Mouse (Mus musculus) heart, adult 2 months (tissue): ENCODE results near the gene Elf1. TPM values are rescaled to one million over a fixed set of nuclear protein-coding genes. Genes with fewer than 3 reads are reported as not detected.

Source experiments
- DNase-seq, 2 experiments: peaks; one replicate each; pipeline ENCODE4 v3.0.0; 2021
- H3K27ac ChIP-seq: fragments of 200-600 bp; 2 replicates; pipeline ENCODE4 v1.8.1; 2022
- H3K27me3 ChIP-seq: fragments of 200-500 bp; 2 replicates; pipeline ENCODE4 v1.6.1; 2012; ENCODE audit warnings: mild to moderate bottlenecking, low read length, inconsistent platforms, mixed read lengths; ENCODE audit not compliant: control insufficient read depth, insufficient read depth
- H3K36me3 ChIP-seq: fragments of 200-500 bp; 2 replicates; pipeline ENCODE4 v1.6.1; 2012; ENCODE audit warnings: low read length, inconsistent platforms; ENCODE audit not compliant: control insufficient read depth, insufficient read depth
- H3K4me1 ChIP-seq: fragments of 200-500 bp; 2 replicates; pipeline ENCODE4 v1.6.1; 2011; ENCODE audit warnings: low read length; ENCODE audit not compliant: control insufficient read depth, insufficient read depth
- H3K4me3 ChIP-seq: fragments of 200-600 bp; 2 replicates; pipeline ENCODE4 v1.8.1; 2022
- H3K79me2 ChIP-seq: fragments of 200-500 bp; replicated peaks from 2 replicates; pipeline ENCODE4 v1.6.1; 2012; ENCODE audit warnings: mild to moderate bottlenecking, inconsistent platforms, low read length, moderate library complexity, mixed read lengths; ENCODE audit not compliant: control insufficient read depth, insufficient read depth
- H3K9ac ChIP-seq: fragments of 200-500 bp; 2 replicates; pipeline ENCODE4 v1.6.1; 2012; ENCODE audit warnings: low read depth, mild to moderate bottlenecking, control low read depth, inconsistent platforms, low read length, mixed read lengths
- CTCF ChIP-seq: fragments of 200-600 bp; IDR thresholded peaks from 2 replicates; pipeline ENCODE4 v1.8.1; 2022; ENCODE audit warnings: antibody characterized with exemption, mild to moderate bottlenecking, moderate library complexity
- EP300 ChIP-seq: fragments of 200-500 bp; IDR thresholded peaks from 2 replicates; pipeline ENCODE4 v1.6.1; 2011; ENCODE audit warnings: low read depth, low read length, control low read depth; ENCODE audit not compliant: insufficient read depth
- POLR2A ChIP-seq: fragments of 200-500 bp; IDR thresholded peaks from 2 replicates; pipeline ENCODE4 v1.6.1; 2011; ENCODE audit warnings: mild to moderate bottlenecking, low read depth, low read length, control low read depth; ENCODE audit not compliant: insufficient read depth
- WGBS: fragments of 180-500 bp; shearing (Covaris S2); methylation state at CpG from one replicate; pipeline ENCODE4 v1.1.7; 2018; 5-methylcytosine and 5-hydroxymethylcytosine counted together
- intact Hi-C: fragments of 180-260 bp; cut with DNase I; formaldehyde crosslinking; loops from one replicate; pipeline ENCODE4 v1.15.1; 2025
- polyA plus RNA-seq: library from polyadenylated mRNA; depleted of rRNA; stranded (reverse); fragments of >200 nt; gene quantifications from 2 replicates; pipeline ENCODE4 v1.2.3, GENCODE M21; 2012
- total RNA-seq, 2 experiments: library from RNA; stranded (reverse); gene quantifications; 2 replicates each; pipeline ENCODE4 v1.2.3; 2021

Gene Elf1
- total and polyA plus RNA-seq, 3 experiments = 6.6 to 13.7 (median 13.3) TPM

DNA sequence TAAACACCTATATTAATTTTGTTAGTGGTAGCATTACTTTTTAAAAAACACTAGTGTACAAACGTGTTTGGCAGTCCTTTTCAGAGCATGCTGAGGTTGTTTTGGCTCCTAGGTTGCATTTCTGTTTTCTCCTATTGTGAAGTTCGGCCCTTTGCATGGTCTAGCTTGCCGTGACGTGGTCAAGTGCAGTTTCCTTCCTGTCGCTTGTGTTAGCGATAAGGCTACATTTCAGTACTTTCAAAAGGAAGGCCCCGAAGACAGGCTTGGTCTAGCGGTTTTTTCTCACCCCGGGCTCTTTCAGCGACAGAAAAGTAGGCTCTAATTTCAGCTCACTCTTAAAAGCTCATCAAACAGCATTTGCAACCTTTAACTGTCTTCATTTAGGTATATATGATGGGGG, 54.3 kb downstream of the Elf1 start:
- peak in 1 of 2 experiments; percentile 67 for DNase-seq
- TF ChIP-seq POLR2A (peak; percentile 71; the same call in 1 of the 2 replicates), CTCF (no peak), EP300 (0 out of 2 replicates have a peak, but pooled peaks have one; percentile 38)
- intact Hi-C loops = loop anchor here (2.0 kb wide), 2 partner anchors 17 to 55 kb away; partner anchors contain the start of genes Elf1 and Wbp4
- Histone ChIP-seq H3K4me3 (peak overlapping the region; percentile 32), H3K79me2 (peaks cover 7% of the 10 kb centered on the region), H3K9ac (peak overlapping the region; percentile 56), H3K27ac (peak overlapping the region; percentile 85), H3K4me1 (peaks cover 17% of the 10 kb centered on the region), H3K27me3 (no peaks in the 10 kb centered on the region), H3K36me3 (peaks cover 23% of the 10 kb centered on the region)
- 21% methylated on average over 10 of the region's 10 CpGs for WGBS

DNA sequence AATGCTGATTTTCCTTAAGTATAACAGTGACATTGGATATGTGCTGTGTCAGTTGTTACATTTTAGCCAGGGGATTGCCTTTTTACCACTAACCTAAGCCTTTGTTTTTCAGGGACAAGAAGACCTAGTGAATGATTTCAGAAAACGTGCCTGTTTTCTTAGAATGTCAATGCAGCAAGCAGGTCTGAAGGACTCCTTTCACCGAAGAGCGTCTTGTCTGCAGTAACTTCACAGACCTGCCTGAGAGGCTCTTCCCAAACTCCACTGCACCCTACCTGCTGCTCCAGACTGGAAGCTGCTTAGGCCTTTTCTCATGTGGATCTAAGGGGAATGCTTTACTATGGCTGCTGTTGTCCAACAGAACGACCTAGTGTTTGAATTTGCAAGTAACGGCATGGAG, 55.0 kb downstream of the Elf1 start:
- Histone ChIP-seq H3K27ac (peak overlapping the region; percentile 85), H3K36me3 (peaks cover 23% of the 10 kb centered on the region), H3K4me3 (peak overlapping the region; percentile 32), H3K79me2 (peaks cover 7% of the 10 kb centered on the region), H3K9ac (peak overlapping the region; percentile 37; the same call in 1 of the 2 replicates), H3K4me1 (peaks cover 17% of the 10 kb centered on the region), H3K27me3 (no peaks in the 10 kb centered on the region)
- WGBS = 42% methylated on average over 5 of the region's 5 CpGs
- no peak for DNase-seq
- intact Hi-C loops = no loop called here
- TF ChIP-seq CTCF (no peak), POLR2A (no peak), EP300 (no peak)

DNA sequence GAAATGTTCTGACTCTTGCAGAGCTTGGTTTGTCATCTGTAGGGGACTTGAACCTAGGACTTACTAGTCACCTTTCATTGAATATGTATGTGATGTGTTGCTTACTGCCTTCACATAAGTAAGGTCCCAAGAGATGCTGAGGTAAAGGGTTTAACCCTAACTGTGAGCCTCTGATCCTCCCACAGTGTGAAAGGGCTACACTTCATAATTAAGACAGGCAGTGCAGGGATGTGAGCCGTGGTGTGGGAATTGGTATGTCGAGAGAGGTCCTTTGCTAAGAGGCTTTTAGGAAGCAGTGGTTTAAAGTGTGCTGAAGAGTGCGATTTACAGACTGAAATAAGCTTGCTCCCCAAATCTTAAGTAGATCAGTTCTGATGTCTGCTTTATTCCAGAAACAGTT, 55.8 kb downstream of the Elf1 start:
- no peaks in the 10 kb centered on the region for H3K27me3 ChIP-seq
- TF ChIP-seq CTCF (no peak), POLR2A (no peak), EP300 (no peak)
- H3K4me3 ChIP-seq = peak overlapping the region; percentile 18
- peaks cover 30% of the 10 kb centered on the region for H3K36me3 ChIP-seq
- H3K4me1 ChIP-seq = peaks cover 17% of the 10 kb centered on the region
- intact Hi-C loops = no loop called here
- peak overlapping the region; percentile 85 for H3K27ac ChIP-seq
- peak overlapping the region; percentile 42; the same call in 1 of the 2 replicates for H3K9ac ChIP-seq
- peaks cover 7% of the 10 kb centered on the region for H3K79me2 ChIP-seq
- 41% methylated on average over 3 of the region's 3 CpGs for WGBS
- no peak for DNase-seq

DNA sequence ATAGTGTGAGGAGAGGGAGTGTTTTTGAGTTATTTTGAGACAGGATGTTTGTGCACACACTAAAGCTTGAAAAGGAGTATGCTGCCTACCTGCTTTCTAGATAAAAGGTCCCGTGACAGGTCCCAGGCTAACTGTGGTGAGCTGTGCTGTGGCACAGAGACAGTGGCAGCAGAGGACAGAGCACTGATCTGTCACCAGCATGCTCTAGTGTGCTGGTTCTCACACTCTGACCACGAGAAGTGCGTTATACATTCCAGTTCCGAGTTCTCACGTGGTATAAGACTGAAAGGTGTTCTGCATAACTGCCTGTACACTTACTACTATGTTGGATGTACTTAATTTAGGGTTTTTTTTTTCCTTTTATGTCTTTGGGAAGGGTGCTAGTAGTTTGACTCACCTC, 56.5 kb downstream of the Elf1 start:
- Histone ChIP-seq H3K27me3 (no peaks in the 10 kb centered on the region), H3K4me1 (peaks cover 17% of the 10 kb centered on the region), H3K4me3 (peak overlapping the region; percentile 18), H3K27ac (peak overlapping the region; percentile 85), H3K36me3 (peaks cover 30% of the 10 kb centered on the region), H3K79me2 (peaks cover 8% of the 10 kb centered on the region), H3K9ac (peak overlapping the region; percentile 20; the same call in 1 of the 2 replicates)
- intact Hi-C loops = no loop called here
- no peak for DNase-seq
- WGBS = 36% methylated on average over 5 of the region's 5 CpGs
- TF ChIP-seq POLR2A (no peak), EP300 (no peak), CTCF (no peak)

DNA sequence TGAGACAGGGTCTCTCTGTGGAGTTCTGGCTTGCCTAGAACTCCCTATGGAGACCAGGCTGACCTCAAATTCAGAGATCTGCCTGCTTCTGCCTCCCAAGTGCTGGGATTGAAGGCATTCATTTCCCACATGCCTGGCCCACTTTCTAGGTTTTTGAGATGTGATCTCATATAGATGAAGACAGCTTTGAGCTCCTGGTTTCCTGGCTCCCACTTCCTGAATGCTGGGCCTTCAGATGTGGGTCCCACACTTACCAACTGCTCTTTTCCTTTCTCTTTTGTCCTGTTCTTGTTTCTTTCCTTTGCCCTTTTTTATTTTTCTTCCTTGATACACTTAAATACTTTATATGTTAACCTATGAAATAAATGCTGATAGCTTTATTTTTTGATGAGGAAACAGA, 56.9 kb downstream of the Elf1 start:
- Histone ChIP-seq H3K4me1 (peaks cover 17% of the 10 kb centered on the region), H3K27ac (no peak overlapping the region; the same call in 1 of the 2 replicates), H3K27me3 (no peaks in the 10 kb centered on the region), H3K79me2 (peaks cover 10% of the 10 kb centered on the region), H3K36me3 (peaks cover 30% of the 10 kb centered on the region), H3K9ac (no peak overlapping the region), H3K4me3 (no peak overlapping the region)
- DNase-seq = no peak
- TF ChIP-seq CTCF (no peak), POLR2A (no peak), EP300 (no peak)
- intact Hi-C loops = no loop called here

DNA sequence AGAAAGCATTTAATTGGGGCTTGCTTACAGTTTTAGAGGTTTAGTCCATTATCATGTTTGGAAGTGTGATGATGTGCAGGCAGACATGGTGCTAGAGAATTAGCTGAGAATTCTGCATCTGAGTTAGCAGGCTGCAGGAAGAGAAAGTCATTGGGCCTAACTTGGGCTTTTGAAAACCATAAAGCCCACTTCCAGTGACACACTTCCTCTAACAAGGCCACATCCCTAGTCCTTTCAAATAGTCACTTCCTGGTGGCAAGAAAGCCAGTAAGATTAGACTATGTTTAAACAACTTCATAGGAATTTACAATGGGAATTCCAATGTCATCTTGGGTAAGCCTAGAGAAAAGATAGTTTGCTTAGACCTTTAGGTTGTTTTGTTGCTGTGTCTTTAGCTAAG, 60.6 kb downstream of the Elf1 start:
- DNase-seq = no peak
- intact Hi-C loops = no loop called here
- Histone ChIP-seq H3K27me3 (no peaks in the 10 kb centered on the region), H3K27ac (no peak overlapping the region), H3K4me3 (no peak overlapping the region), H3K79me2 (peaks cover 16% of the 10 kb centered on the region), H3K4me1 (peaks cover 8% of the 10 kb centered on the region), H3K9ac (no peak overlapping the region), H3K36me3 (peaks cover 15% of the 10 kb centered on the region)
- TF ChIP-seq POLR2A (no peak), EP300 (no peak), CTCF (no peak)
